Mouse (Mus musculus) stomach, postnatal 0 days (tissue): Measurements from ENCODE around the gene Paqr6. TPM values are rescaled to one million over a fixed set of nuclear protein-coding genes. Genes with fewer than 3 reads are reported as not detected.

Experiments used
- ATAC-seq: fragments of 200-750 bp; cut with Nextera tagmentation; 2 replicates; pipeline ENCODE4 v1.8.0; 2017; ENCODE audit not compliant: low FRiP score, low TSS enrichment
- DNase-seq: peaks from one replicate; pipeline ENCODE4 v3.0.0-alpha.2; 2016; ENCODE audit warnings: low spot score
- H3K27ac ChIP-seq: fragments of 300-500 bp; sonication (generic); replicated peaks from 2 replicates; pipeline ENCODE4 v1.5.1; 2014; ENCODE audit warnings: mild to moderate bottlenecking, control low read depth
- H3K27me3 ChIP-seq: fragments of 300-500 bp; sonication (generic); 2 replicates; pipeline ENCODE4 v1.6.1; 2014; ENCODE audit warnings: low read length; ENCODE audit not compliant: control insufficient read depth, insufficient read depth
- H3K36me3 ChIP-seq: fragments of 300-500 bp; sonication (generic); 2 replicates; pipeline ENCODE4 v1.6.1; 2014; ENCODE audit warnings: low read length, mixed read lengths; ENCODE audit not compliant: control insufficient read depth, insufficient read depth
- H3K4me1 ChIP-seq: fragments of 300-500 bp; sonication (generic); replicated peaks from 2 replicates; pipeline ENCODE4 v1.6.1; 2014; ENCODE audit warnings: antibody characterized with exemption; ENCODE audit not compliant: control insufficient read depth, insufficient read depth
- H3K4me2 ChIP-seq: fragments of 300-500 bp; sonication (generic); replicated peaks from 2 replicates; pipeline ENCODE4 v1.6.1; 2014; ENCODE audit warnings: low read depth, mild to moderate bottlenecking, control low read depth, moderate library complexity
- H3K4me3 ChIP-seq: fragments of 300-500 bp; sonication (generic); 2 replicates; pipeline ENCODE4 v1.5.1; 2014; ENCODE audit warnings: low read depth, low read length, control low read depth
- H3K9ac ChIP-seq: fragments of 300-500 bp; sonication (generic); 2 replicates; pipeline ENCODE4 v1.6.1; 2014; ENCODE audit warnings: mild to moderate bottlenecking, low read length, control low read depth, mixed read lengths
- H3K9me3 ChIP-seq: fragments of 300-500 bp; sonication (generic); 2 replicates; pipeline ENCODE4 v1.6.1; 2016; ENCODE audit warnings: low read length; ENCODE audit not compliant: control insufficient read depth
- CTCF ChIP-seq: IDR thresholded peaks from 2 replicates; pipeline ENCODE4 v1.5.1; 2016; ENCODE audit warnings: antibody characterized with exemption, low read depth, mild to moderate bottlenecking, moderate library complexity
- EP300 ChIP-seq: optimal IDR thresholded peaks from 2 replicates; pipeline ENCODE3; 2016; ENCODE audit warnings: antibody characterized with exemption
- WGBS: fragments of 180-500 bp; shearing (Covaris S2); extraction: QIAGEN DNeasy Blood & Tissue Kit; methylation state at CpG from one replicate; pipeline ENCODE4 v1.1.7; 2014; 5-methylcytosine and 5-hydroxymethylcytosine counted together
- polyA plus RNA-seq: library from polyadenylated mRNA; unstranded; fragments of >200 nt; fragmentation: Nextera tagmentation; extraction: Ambion mirVana; gene quantifications from 2 replicates; pipeline ENCODE4 v1.2.1, GENCODE M21; 2015

Paqr6 gene
- polyA plus RNA-seq, 1 experiment from 2014 or later = 12.3 TPM

DNA sequence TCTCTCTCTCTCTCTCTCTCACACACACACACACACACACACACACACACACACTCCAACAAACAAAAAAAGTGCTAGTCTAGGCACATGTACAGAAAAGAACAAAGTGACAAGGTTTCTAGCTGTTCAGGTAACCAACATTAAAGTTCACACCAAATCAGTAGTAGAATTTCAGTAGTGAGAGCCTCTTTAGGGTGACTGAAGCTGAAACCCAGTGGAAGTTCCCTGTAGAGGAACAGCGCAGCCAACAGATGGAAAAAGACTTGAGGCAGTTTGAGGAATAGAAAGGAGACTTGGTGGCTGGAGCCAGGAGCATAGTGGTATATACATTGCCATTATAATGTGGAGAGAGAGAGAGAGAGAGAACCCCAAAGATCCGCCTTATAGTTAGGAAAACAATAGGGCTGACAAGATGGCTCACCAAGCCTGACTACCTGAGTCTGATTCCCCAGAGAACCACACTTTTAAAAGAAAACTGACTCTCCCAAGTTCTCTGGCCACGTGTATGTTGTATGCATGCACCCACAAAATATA is 29.4 kb upstream of the Paqr6 start:
- Histone ChIP-seq H3K27ac (peak overlapping the region; percentile 95), H3K9me3 (no peaks in the 10 kb centered on the region), H3K4me1 (peaks cover 3% of the 10 kb centered on the region; the same call in 1 of the 2 replicates), H3K4me3 (peak overlapping the region; percentile 81), H3K36me3 (peaks cover 3% of the 10 kb centered on the region; the same call in 1 of the 2 replicates), H3K27me3 (no peaks in the 10 kb centered on the region), H3K9ac (peak overlapping the region; percentile 90), H3K4me2 (peak overlapping the region; percentile 73)
- DNase-seq (no peak), ATAC-seq (no peak)
- TF ChIP-seq CTCF = no peak
- TF ChIP-seq EP300 = no peak
- WGBS = 28% methylated on average over 3 of the region's 3 CpGs

DNA sequence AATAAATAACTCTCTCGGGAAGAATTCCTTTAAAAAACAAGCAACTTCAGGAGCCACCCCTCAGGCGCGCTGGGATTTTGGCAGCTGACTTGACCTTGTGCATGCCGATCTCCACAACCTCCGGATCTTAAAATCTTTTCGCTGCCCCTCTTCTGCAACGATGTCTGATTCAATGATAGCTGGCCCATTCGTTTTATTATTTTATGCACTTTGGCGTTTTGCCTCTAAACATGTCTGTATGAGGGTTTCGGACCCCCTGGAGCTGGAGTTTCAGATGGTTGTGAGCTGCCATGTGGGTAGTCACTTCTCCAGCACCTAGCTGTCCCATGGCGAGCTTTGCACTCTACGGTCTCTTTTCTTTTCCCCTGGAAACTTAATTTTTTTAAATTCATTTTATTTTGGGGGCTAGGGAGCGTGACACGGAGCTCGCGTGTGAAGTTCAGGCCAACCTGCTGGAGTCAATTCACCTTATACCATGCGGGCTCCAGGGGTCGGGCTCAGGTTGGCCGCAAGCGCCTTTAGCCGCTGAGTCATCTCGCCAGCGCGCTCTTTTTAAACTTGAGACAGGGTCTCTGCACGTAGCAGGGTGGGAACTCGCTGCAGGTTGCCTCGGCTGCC is 28.8 kb upstream of the Paqr6 start:
- Histone ChIP-seq H3K4me1 (peaks cover 3% of the 10 kb centered on the region; the same call in 1 of the 2 replicates), H3K4me2 (peak overlapping the region; percentile 73), H3K27me3 (no peaks in the 10 kb centered on the region), H3K9ac (peak overlapping the region; percentile 90), H3K36me3 (peaks cover 3% of the 10 kb centered on the region; the same call in 1 of the 2 replicates), H3K27ac (peak overlapping the region; percentile 95), H3K4me3 (peak overlapping the region; percentile 81), H3K9me3 (no peaks in the 10 kb centered on the region)
- WGBS = under 1% methylated on average over 27 of the region's 27 CpGs
- DNase-seq (peak; percentile 30), ATAC-seq (peak; percentile 35)
- TF ChIP-seq CTCF (peak; percentile 26; the same call in 1 of the 2 replicates), EP300 (no peak)

DNA sequence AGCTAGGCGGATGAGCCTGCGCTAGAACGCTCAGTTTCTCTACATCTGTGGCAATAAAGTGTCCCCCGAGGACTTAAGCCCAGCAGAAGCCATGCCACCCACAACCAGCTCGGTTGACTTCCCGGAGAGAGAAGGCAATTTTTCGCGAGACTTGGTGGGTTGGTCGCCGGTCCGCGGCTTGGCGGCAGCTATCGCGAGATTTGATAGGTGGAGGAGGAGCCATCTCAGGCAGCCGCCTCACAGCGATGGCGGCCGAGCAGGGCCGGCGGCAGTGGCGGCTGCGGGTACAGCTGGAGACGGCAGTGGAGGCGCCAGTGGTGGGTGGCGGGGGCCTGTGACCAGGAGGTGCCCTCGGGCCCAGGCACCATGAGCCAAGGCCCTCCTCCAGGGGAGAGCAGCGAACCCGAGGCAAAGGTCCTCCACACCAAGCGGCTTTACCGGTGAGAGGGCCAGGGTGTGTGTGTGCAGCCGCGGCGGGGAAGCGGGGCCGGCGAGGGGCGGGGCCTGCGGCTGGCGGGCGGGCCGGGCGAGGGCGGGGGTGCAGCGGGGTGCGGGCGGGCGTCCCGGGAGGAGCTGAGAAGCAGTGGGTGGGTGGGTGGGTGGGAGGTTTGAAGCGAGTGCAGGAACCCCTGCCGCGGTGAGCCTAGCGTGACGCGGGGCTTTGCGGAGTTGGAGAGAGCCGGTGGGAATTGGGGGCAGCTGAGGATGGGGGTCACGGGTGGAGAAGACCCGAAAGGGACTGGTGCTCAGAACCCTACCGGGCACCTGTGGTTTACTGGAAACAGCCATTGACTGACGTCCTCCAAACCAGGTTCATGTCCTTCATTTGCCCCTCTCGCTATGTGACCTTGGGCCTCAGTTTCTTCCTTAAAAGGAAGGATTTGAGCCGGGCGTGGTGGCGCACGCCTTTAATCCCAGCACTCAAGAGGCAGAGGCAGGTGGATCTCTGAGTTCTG is 28.0 kb upstream of the Paqr6 start, which contains the start of the genes Tmem79 and Smg5:
Gene Tmem79, minus strand, starts transcription at position 91 of the 956 bp plus-strand sequence.
Gene Smg5, plus strand, starts transcription at position 203 of the 956 bp plus-strand sequence.
- peak; percentile 96 for DNase-seq
- peak within 1 kb of the TSS; percentile 81 for H3K4me3 ChIP-seq
- peaks cover 3% of the 10 kb centered on the region; the same call in 1 of the 2 replicates for H3K36me3 ChIP-seq
- peaks cover 3% of the 10 kb centered on the region; the same call in 1 of the 2 replicates for H3K4me1 ChIP-seq
- peak within 1 kb of the TSS; percentile 73 for H3K4me2 ChIP-seq
- no peaks in the 10 kb centered on the region for H3K9me3 ChIP-seq
- ATAC-seq = peak; percentile 89
- TF ChIP-seq CTCF (no peak), EP300 (peak; percentile 99)
- WGBS = 1% methylated on average over 47 of the region's 66 CpGs
- no peaks in the 10 kb centered on the region for H3K27me3 ChIP-seq
- H3K9ac ChIP-seq = peak within 1 kb of the TSS; percentile 90
- H3K27ac ChIP-seq = peak within 1 kb of the TSS; percentile 95

DNA sequence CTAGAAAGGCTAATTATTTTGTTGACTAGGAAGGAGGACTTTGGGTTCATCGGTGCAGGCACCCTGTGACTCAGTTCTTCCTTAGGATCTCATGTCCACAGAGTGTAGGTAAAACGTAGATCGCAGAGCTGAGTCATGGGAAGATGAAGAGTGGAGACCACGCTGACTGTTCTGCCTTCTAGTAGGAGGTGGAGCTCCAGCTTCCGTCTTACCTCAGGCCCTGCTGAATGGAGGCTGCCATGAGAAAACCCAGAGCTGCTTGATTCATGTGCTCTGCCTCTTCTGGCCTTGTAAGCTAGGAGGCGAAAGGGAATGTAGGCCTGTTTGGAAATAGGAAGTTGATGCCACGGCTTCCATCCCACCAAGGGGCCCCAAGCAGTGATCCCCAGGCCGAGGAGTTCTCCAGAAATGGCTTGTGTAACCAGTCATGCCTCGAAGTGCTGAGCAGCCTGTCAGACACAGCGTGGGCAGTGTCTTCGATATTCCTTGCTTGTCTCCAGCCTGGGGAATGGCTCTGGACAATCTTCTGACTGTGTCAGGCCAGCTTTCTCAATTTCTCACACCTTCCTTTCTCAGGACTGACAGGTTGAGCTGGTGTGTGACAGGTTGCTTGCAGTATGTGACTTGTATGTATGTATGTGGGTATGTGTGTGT is 26.9 kb upstream of the Paqr6 start:
- Histone ChIP-seq H3K4me2 (peak overlapping the region; percentile 31), H3K27ac (peak overlapping the region; percentile 76), H3K4me1 (peaks cover 3% of the 10 kb centered on the region; the same call in 1 of the 2 replicates), H3K36me3 (peaks cover 3% of the 10 kb centered on the region), H3K4me3 (no peak overlapping the region), H3K9ac (0 out of 2 replicates have a peak overlapping the region, but pooled peaks have one; percentile 28), H3K27me3 (no peaks in the 10 kb centered on the region), H3K9me3 (no peaks in the 10 kb centered on the region)
- 48% methylated on average over 11 of the region's 11 CpGs for WGBS
- no peak for TF ChIP-seq EP300
- no peak for TF ChIP-seq CTCF
- no peak for ATAC-seq
- DNase-seq = peak; percentile 33

DNA sequence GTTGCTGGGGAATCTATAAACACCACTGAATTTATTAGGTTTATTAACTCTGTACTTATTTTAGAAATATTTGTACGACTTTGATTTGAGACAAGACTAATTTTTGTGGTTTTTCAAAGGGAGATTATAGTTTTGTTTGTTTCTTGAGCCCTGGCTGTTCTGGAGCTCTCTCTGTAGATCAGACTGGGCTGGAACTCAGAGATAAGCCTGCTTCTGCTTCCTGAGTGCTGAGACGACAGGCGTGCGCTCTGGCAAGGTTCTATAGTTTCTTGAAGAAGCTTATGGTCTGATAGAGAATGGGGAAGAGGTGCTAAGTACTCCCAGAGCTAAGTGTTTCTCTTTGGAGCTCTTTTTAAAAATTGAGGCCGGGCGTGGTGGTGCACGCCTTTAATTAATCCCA is 26.1 kb upstream of the Paqr6 start:
- H3K27me3 ChIP-seq = no peaks in the 10 kb centered on the region
- TF ChIP-seq EP300 = no peak
- TF ChIP-seq CTCF = no peak
- no peak for ATAC-seq
- no peak overlapping the region for H3K4me2 ChIP-seq
- no peak for DNase-seq
- peaks cover 3% of the 10 kb centered on the region; the same call in 1 of the 2 replicates for H3K4me1 ChIP-seq
- no peaks in the 10 kb centered on the region for H3K9me3 ChIP-seq
- peaks cover 11% of the 10 kb centered on the region for H3K36me3 ChIP-seq
- H3K4me3 ChIP-seq = no peak overlapping the region
- H3K27ac ChIP-seq = no peak overlapping the region
- 86% methylated on average over 7 of the region's 7 CpGs for WGBS
- H3K9ac ChIP-seq = no peak overlapping the region
